Mouse (Mus musculus): ENCODE data around the gene Sox9.

GRCm38 (mm10) chr11:112824146-112824545 lies 42.1 kb downstream of the Sox9 start:
- TF ChIP-seq CTCF (IDR thresholded peaks at IDR 0.05; ENCODE audit: low read depth, low read length) = no peak
- TF ChIP-seq TAL1 (conservative IDR thresholded peaks at IDR 0.05; ENCODE audit: low read depth, low read length) = no peak
- no peak for TF ChIP-seq GATA2 (IDR thresholded peaks at IDR 0.05; ENCODE audit: borderline replicate concordance, low read depth, low read length)
- TF ChIP-seq GATA1 (IDR thresholded peaks at IDR 0.05; ENCODE audit: borderline replicate concordance, low read length) = no peak

All from G1E (cell line).